Mouse (Mus musculus) erythroid progenitor cell, adult 5-6 weeks (primary cell): ENCODE data around the gene Sptlc2. TPM values are rescaled to one million over a fixed set of nuclear protein-coding genes. Genes with fewer than 3 reads are reported as not detected.

ENCODE experiments used
- ATAC-seq: replicated peaks from 2 replicates; pipeline ENCODE4 v1.8.0; 2016; ENCODE audit warnings: moderate number of reproducible peaks, mild to moderate bottlenecking, moderate TSS enrichment, inconsistent platforms; ENCODE audit not compliant: poor library complexity, low FRiP score, severe bottlenecking
- total RNA-seq, 2 experiments: library from RNA; stranded (forward) in 1 of 2; stranded (reverse) in 1 of 2; fragments of 150-400 nt in 1 of 2; fragments of 186-747, 209-891 nt in 1 of 2; gene quantifications; 2 replicates each; pipeline versions ENCODE4 v1.2.3 to v1.2.4; 2015 to 2017; ENCODE audit warnings: low replicate concordance in 2 of 2

The Sptlc2 gene
- 33.9 and 45.7 TPM in 2 replicates for total RNA-seq (2015; ENCODE audit: low replicate concordance)
- 20.4 and 40.2 TPM in 2 replicates for total RNA-seq (2017; ENCODE audit: low replicate concordance)

DNA sequence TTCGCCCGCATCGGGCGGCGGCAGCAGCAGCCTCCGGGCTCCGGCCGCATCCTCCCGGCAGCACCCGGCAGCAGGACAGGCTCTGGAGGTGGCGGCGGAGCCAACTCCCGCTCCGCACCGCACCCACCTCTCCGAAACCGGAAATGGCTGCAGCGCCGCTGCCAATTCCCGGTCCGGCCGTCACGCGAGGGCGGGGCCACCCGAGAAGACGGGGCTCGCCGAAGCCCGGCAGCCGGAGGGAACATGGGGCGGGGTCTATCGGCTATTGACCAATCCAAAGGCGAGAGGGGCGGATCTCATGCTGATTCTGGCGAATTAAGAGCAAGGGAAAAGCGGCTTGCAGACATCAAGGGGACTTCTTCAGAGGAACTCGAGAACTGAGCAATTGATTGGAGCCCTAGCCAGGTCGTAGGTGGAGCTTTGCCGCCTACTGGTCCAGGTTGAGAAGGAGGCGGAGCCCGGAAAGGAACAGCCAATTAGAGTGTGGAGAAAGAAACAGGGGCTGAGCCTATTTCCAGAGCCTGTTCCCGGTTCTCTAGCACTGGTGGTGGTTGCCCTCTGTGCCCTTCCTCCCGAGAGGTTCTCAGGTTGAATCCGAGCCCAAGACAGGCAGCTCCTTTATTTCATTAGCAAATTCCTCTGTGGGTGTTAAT, at the start of gene Sptlc2:
TSS of gene Sptlc2 (minus strand) at position 234 of the 653 bp plus-strand sequence.
- ATAC-seq: peak; percentile 97

DNA sequence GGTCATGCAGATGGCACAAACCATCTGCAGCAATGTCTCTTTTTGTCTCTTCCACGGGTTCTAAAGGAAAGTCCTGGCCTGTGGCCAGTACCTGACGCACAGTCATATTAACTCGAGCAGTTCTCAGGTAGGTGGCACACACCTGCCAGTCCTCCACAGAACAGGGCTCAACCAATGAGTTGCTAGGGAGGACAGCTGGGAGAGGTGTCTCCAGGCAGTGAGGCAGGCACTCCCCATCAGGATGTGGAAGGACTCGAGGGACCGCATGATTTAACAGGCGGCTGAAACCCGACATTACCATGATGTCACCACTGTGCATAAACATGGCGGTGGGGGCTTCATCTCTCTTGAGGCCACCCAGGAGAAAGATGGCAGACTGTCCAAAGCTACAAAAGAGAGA, 40.7 kb upstream of the Sptlc2 start:
- ATAC-seq: no peak

DNA sequence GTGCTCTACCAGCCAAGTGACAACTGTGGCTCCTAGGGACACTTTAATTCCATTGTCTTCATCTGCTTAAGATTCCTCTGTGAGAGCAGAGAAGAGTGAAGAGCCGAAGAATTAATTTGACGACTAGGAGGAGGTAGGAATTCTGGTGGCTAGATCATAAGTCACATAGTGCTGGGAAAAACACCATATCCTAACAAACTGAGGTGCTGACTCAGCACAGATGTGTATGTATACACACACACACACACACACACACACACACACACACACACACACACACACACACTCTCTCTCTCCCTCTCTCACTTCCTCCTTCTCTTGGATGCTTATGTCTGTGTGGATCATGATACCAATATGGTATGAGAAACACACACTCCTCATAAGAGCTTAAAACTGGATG, 40.1 kb upstream of the Sptlc2 start:
- no peak for ATAC-seq

DNA sequence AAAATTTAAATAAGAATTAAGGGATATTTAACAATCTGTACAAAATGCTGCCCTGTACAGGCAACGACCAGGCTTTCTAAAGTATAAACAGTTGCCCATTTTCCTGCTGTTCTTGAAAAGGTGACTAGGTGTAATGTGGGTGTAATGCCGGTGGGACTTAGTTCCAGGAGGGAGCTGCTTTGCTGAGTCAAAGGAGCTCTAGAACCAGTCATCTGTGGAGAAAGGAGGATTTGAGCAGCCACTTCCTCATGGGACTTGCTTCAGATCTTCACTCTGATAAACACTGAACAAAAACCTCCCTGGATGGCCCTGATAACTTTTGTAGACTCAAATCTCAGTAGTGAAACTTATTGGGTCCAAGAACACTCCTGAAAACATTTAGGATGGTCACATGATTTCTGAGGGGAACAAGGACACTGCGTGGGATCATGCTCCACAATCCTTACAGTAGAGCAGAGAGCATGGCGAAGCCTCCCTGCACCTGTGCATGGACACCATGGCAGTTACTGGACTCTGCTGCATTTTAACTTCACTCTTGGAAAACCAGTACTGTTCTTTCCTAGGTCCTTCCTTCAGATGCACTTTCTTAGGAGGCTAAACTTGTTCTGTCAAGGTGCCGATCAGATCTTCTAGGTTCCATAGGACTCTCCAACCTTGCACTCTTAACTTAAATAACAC, 38.3 kb upstream of the Sptlc2 start:
- ATAC-seq: no peak

DNA sequence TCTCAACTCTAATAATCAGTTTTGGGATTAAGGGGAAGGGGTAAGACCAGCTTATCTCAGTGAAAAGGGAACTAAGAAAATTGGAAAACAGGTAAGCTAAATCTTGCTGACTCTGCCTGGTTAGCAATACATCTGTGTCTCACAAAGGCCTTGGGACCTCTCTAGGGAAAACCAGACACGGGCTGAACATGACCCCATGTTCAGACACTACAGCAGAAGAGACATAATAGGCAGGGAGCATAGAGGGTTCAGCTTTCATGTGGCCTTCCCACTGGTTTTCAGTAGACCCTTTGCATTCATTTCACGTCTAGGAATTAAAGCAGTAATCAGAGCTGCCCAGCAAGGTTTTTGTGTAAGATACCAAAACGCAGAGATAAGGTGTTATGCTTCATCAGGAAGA, 36.4 kb upstream of the Sptlc2 start:
- ATAC-seq: no peak

DNA sequence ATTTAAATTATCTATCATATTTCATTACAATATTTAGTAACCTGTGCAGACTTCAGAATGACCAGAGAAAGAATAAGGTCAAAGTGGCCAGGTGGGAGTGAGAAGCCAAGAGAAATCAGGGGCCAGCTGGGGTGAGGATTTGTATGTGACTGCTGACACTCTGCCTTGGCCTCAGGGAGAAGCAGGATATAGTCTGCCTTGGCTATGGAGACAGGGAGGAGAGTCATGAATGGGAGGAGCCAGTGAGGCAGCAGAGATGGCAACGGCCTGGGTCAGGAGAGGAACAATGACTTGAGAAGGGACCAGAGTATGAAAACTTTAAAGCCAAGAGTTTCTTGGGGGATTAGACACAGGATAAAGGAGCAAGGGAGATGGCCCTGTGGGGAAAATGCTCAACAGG, 35.5 kb upstream of the Sptlc2 start:
- no peak for ATAC-seq

DNA sequence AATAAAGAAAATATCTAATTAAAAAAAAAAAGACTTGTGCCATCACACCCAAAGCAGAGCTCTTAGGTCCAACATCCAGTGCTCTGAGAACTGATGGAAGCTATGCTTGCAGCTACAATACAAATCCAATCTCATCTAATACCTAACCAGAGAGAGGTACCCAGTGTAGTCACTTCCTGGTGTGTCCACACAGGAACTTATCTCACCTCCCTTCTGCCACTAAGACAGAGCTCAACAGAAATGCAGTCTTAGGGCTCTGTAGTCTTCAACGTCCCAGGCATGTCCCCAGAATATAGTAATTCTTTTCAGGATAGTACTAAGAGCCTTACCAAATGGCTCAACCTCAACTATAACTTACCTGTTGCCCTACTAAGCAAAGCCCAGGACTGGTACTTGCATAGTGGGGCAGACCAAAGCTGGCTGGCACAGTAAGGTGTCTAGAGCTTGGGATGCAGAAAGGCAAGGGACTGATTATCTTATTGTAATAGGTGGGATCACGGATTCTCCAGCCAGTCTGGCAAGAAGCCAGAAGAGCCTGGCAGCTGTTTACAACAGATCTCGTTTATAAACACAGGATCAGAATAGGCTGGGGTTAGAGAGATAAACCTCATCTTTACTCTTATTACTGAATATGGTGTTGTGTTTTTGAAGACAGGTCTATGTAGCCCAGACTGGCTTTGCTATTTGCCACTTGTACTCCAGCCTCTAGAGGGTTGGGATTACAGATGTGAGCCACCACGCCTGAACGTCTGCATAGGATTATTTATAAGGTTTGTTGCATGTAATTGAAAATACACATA, 33.8 kb upstream of the Sptlc2 start:
- no peak for ATAC-seq

DNA sequence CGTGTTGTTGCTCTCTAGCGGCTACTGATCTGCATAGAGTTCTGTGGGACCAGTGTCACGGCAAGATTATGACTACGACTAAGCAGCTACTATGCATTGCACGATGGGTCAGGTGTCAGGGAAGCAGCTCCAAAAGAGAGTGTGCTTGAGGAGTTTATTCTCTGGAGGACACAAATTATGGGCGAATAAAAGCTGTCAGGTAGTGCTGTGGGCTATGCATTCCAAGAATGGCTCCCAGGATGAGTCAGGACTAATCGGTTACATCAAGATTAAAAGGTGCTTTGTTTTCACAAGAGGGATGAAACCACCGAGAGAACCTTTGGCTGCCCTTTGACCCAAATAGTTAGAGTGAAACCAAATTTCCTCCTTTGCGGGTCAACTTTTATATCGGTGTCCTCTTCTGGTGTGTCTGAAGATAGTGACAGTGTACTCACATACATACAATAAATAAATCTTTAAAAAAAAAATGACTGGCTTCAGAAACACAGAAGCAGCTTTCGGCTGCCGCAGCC, 31.9 kb upstream of the Sptlc2 start:
- ATAC-seq: no peak

DNA sequence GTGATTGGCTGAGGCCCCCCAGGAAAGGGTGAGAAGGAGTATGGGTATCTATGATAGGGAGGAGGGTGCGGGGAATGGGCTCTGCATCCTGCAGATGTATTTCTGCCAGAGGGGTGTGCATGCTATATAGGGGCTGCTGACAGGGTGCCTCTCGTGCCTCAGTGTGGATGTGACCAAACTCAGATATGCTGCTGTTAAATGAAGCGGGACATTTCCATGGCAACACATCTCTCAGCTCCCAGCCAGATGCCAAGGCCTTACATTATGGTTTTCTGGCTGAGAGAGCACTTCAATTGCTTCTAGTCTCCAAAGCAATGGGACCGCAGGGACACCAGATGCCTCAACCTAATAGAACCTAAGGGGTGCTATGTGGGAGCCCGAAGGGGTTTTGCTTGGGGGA, 30.8 kb upstream of the Sptlc2 start:
- no peak for ATAC-seq

DNA sequence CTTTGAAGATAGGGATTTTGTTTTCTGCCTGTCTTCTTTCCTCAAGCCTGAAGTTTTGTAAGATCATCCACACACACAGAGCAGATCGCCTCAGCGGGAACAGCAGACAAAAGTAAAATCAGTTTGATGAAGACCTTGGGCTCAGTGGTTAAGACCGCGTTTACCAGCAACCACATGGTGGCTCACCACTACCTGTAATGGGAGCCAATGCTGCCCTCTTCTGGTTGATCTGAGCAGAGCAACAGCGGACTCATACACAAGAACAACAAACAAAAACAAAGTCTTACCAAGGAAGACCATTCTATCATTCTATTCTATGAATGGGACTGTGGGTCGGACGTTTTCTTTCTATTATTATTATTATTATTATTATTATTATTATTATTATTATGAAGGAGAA, 28.5 kb upstream of the Sptlc2 start:
- ATAC-seq: peak; percentile 68

DNA sequence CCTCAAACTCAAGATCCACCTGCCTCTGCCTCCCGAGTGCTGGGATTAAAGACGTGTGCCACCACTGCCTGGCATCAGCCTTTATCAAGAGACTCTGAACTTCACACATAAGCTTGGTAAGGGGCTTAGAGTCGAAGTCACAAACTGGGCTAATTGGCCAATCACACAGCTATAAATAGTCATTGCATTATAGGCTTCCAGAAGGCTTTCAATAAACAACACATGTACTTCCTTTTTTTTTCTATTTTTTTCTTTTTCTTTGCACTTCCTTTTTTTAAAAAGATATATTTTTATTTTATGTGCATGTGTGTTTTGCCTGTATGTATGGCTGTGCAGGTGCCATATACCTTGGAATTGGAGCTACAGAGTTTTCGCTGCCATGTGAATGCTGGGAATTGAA, 27.2 kb upstream of the Sptlc2 start:
- no peak for ATAC-seq

DNA sequence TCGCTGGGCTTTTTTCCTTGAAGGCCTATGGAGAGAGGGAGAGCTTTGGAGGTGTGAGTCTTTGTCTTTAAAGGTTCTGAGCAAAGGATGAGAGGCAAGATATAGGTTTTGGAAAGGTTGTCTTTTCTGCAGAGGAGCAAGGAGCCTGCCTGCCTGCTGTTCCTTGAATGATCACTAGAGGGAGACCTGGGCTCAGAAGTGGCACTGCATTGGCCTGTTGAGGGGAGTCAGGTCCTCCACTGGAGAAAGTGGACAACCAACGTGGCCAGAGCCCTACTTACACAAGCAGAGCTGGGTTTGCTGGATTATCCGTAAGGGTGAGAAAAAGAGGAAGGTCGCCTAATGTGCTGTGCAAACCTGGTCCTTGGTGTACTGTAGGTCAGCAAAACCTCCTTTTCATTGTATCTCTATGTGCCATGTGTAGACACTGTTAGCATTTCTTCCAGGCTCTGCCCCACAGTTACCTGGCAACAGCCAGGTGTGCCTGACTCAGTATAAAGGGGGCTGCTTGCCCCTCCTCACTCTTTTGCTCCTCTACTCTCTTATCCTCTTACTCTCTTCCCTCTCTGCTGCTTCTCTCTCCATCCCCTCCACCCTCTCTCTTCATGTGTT, 25.1 kb upstream of the Sptlc2 start:
- peak; percentile 67 for ATAC-seq

DNA sequence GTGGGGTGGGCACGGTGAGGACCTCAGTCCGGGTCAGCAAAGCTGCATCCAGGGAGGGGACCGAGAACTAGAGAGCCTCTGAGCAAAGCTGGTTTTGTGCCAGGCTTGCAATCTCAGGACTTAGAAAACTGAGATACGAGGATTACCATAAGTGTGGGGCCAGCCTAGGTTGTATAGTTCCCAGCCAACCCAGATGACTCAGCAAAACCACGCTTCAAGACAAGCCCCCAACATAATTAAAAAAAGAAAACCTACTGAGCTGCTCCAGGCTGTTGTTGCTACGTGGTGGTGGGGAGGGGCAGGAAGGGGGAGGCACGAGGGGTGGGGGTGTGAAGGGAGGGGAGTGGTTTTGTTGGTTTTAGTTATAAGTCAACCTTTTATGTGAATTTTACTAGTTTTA, 22.8 kb upstream of the Sptlc2 start:
- ATAC-seq: no peak

DNA sequence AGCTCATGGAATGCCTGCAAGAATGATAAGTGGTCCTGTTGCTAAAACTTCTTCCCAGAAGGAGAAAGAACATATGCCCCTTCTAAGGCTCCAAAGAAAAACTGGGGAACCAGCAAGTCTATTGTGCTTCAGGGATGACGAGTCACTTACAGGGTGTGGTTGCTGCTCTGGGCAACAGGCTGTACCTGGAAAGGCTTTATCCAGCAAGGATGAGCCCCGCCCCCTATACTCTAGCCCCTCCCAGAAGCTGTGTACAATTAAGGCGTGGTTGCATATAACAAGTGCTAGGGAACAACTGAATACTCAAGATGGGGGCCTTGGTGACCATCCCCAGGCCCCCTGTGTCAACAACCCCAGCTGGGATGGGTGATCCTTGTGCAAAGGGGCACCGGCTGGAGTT, 21.0 kb upstream of the Sptlc2 start:
- no peak for ATAC-seq

DNA sequence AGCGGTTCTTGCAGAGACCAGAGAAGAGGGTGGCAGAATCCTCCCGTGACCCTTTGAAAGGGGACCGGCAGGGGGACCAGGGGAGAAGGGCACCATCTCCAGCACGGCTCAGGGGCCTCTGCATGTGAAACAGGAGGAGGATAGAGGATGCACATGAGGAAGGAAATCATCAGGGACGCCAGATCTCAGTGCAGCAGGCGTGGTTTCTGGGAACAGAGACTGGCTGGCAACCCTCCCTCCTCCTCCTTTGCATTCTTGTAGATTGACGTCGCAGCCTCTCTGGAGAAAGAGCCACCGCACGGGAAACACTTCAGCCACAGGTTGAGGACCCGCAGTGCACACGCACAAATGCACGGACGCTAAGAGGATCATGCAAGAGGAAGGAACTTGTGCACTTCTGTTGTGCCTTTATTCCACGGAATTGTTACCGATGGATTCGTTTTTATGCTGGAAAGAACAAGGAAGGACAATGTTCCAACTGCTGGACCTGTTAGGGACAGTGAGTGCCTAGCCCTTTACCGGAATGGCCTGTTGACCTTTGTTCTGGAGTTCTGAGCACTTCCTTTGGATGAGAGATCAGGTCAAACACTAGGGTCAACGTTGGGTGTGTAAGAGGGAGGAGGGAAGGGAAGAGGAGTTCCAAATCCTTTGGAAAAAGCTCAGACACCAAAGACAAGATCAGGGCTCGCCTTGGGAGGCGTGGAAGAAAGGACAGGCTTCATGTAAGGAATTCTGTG, 19.9 kb upstream of the Sptlc2 start:
- ATAC-seq: no peak

DNA sequence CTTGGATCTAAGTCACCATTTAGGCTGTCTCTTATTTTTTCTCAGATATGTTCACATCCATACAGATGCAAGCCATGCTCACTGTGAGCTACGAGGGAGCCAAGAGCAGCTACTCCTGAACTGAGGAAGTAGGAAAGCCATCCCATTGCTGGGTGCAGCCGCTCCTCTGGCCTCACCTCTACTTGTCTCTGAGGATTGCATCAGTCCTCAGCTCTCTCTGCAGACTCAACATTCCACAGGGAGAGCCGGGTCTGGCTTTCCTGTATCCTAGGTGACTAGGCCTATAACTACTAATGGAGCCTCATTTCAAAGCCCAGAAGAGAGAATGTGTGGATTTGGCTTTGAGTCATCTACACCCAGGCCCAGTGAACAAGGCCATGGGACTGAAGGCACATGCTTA, 17.6 kb upstream of the Sptlc2 start:
- ATAC-seq: no peak

DNA sequence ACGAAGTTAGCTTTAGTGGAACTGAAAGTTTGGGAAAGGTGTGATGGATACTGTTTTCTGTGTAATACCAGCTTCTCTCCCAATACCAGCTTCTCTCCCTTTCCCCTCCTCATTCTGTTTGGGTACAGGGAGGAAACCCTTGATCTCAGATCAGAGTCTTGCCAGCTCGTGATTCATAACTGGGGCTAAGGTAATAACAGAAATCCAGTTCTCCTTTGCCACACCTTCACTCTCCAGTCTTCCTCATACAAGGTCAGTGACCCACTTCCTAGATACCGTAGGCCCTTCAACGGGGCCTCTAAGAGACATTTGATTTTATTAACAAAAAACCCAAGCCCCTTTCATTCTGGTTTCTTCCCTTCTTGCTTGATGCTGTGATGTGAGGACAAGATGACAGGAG, 17.0 kb upstream of the Sptlc2 start:
- ATAC-seq: no peak

DNA sequence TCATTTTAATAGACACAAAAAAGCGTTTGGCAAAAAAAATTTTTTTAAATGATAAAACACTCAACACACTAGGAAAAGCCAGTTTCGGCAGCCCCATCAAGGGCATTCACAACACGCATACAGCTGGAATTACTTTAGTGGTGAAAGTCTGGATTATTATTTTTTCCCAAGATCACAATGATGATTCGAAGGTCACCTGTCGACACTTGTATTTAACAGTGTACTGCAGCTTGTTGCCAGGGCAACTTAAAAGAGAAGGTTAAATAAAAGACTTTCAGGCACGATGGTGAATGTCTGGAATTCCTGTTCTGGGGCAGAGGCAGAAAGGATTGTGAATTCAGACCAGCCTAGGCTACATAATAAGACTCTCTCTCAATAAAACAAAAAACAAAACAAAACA, 13.7 kb upstream of the Sptlc2 start:
- ATAC-seq: no peak

DNA sequence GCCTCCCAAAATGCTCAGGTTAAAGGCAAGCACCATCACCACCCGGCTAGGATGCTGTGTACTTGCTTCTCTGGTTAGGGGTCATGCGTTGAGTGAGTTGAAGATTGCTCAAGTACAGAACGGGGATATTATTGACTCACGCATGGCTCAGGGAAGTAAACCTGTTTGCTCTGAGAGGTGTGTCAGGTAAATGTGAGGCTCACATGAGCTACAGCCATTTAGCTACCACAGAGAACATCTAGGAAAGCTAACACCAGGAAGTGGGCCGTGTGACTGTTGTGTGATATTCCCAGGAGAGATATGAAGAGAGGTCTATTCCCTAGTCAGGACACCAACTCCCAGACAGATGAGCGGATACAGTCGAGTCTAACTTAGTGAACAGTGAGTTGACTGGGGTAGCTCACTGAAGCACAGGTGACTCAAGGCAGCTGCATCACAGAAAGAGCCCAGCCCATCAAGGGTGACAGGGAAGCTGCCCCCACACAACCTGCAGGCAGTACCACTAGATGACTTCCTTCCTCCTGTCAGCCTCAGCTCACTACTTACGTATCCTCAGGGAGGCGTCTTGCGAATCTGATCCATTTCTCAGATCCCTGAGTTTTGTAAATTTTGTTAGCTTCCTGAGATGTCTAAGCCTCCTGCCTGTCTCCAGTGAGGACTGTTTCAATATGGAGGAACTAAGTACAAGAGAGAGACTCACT, 11.1 kb upstream of the Sptlc2 start:
- no peak for ATAC-seq
